Mouse (Mus musculus): ENCODE results near the gene Serpina3m. TPM values are rescaled to one million over a fixed set of nuclear protein-coding genes. Genes with fewer than 3 reads are reported as not detected.

Serpina3m gene
- polyA plus RNA-seq, 1 experiment from 2014 or later, result not detected

DNA sequence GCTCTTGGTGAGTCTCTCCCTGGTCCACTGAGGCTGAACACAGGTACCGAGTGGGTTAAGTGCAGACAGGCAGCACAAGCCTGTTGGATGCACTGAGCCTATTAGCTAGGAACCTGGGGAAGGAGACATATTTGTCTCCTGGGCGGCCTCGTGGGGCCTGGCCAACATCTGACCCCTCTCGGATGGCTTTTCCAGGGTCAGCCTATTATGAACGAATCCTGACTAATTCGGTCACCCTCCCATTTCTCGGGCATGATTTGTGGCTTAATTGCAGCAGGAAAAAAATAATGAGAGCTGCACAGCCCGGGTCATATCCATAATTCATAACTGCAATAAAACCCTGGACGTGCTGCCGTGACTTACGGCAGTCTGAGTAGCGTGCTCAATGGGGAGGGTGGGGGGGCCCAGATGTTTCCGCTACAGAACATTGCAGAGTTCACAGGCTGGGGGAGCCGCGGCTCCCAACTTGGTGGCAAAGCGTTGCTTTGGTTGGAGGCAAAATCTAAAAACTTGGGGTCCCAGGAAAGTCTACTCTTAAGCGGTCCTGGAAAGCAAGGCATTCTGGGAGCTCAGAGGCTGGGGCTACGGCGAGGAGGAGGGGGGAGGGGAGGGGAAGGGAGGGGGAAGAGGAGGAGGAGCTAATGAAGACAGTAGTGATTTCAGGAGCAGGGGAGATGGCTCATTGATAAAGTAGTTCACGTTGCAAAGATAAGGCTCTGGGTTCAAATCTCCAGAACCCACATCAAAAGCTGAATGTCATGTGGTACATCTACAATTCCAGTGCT, 95.9 kb downstream of the Serpina3m start:
- H3K27me3 ChIP-seq, result peaks cover 11% of the 10 kb centered on the region; the same call in 1 of the 2 replicates
- no peak; the same call in 1 of the 2 replicates for ATAC-seq (ENCODE audit: low FRiP score)
- peak overlapping the region; percentile 15; the same call in 1 of the 2 replicates for H3K4me2 ChIP-seq
- H3K36me3 ChIP-seq, result no peaks in the 10 kb centered on the region
- H3K4me1 ChIP-seq (replicated peaks), result peaks cover 4% of the 10 kb centered on the region
- no peak overlapping the region for H3K4me3 ChIP-seq
- 60% methylated on average over 20 of the region's 20 CpGs for WGBS
- H3K9me3 ChIP-seq, result no peaks in the 10 kb centered on the region
- H3K9ac ChIP-seq, result no peak overlapping the region
- H3K27ac ChIP-seq, result 0 out of 2 replicates have a peak overlapping the region, but pooled peaks have one; percentile 35

DNA sequence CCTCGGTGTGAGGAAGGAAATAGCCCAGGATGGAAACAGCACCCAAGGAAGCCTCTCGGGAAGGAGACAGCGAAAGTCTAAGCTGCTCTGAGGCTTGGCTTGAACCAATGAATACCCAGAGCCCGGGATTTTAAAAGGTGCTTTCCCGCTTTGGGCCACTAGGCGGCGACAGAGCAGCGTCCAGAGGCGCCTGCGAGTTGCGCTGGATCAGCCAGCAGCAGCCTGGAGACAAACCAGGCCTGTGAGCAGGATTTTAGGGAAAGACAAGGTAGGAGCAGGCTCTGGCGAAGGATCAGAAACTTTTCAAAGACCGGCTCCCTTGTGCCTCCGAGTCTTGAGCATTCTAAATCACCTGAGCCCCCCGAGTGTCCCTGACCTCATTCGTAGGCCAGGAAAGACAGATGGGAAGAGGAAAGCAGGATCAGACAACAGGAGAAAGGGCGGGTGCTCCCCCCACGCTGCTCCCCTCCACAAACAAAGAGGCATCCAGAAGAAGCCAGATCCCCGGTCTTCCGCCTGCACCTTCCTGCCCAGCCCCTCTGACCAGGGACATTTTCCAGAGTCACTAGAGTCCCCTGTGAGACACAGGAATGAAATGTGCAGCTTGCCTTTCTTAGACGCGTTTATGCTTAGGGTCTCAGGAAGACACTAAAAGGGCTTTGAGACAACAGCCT, 101.9 kb downstream of the Serpina3m start:
- peaks cover 4% of the 10 kb centered on the region; the same call in 1 of the 2 replicates for H3K4me1 ChIP-seq (replicated peaks)
- H3K9ac ChIP-seq, result 0 out of 2 replicates have a peak overlapping the region, but pooled peaks have one; percentile 36
- 0 out of 2 replicates have a peak, but pooled peaks have one; percentile 44 for ATAC-seq (ENCODE audit: low FRiP score)
- no peaks in the 10 kb centered on the region for H3K36me3 ChIP-seq
- peaks cover 24% of the 10 kb centered on the region for H3K27me3 ChIP-seq
- H3K27ac ChIP-seq, result no peak overlapping the region
- H3K9me3 ChIP-seq, result no peaks in the 10 kb centered on the region
- WGBS, result 13% methylated on average over 22 of the region's 22 CpGs
- no peak overlapping the region for H3K4me2 ChIP-seq
- H3K4me3 ChIP-seq, result no peak overlapping the region

DNA sequence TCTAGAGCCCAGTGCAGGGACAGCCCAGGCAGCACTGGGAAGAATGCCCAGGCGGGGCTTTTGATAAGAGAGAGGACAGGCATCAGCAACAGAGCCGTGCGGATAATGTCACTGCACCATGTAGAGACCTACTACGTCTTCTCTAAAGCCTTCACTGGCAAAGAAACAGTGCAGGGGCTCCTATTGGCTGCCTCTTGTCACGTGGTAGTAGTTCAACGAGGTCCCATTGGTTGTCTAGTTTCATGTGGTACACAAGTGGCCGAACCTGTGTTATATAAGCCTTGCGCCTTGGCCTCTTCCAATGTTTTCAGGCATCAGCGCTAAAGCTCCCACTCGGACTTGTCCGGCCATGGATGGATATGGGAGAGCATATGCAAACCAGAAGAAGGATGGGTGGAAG, 105.4 kb downstream of the Serpina3m start:
- Histone ChIP-seq H3K9ac (no peak overlapping the region), H3K4me2 (no peak overlapping the region), H3K36me3 (no peaks in the 10 kb centered on the region), H3K9me3 (no peaks in the 10 kb centered on the region), H3K27ac (no peak overlapping the region), H3K27me3 (peaks cover 18% of the 10 kb centered on the region), H3K4me3 (no peak overlapping the region), H3K4me1 (replicated peaks) (peaks cover 4% of the 10 kb centered on the region; the same call in 1 of the 2 replicates)
- no peak for ATAC-seq (ENCODE audit: low FRiP score)
- WGBS, result 88% methylated on average over 11 of the region's 11 CpGs

Other genes starting within 250 kb of the Serpina3m start
- not detected in 2 replicates for gene Serpina5, start 237.4 kb upstream of the Serpina3m start, polyA plus RNA-seq (2015; fragmentation: Nextera tagmentation; extraction: Ambion mirVana)
- not detected in 2 replicates for gene Serpina3a, start 225.8 kb upstream of the Serpina3m start, polyA plus RNA-seq (2015; fragmentation: Nextera tagmentation; extraction: Ambion mirVana)
- gene Serpina3b, start 210.5 kb upstream of the Serpina3m start, polyA plus RNA-seq (2015; fragmentation: Nextera tagmentation; extraction: Ambion mirVana), result not detected in 2 replicates
- not detected in 2 replicates for gene Serpina3c, start 184.6 kb upstream of the Serpina3m start, polyA plus RNA-seq (2015; fragmentation: Nextera tagmentation; extraction: Ambion mirVana)
- 0.26 TPM in 1 of 2 replicates, not detected in the other for gene Serpina3f, start 123.9 kb upstream of the Serpina3m start, polyA plus RNA-seq (2015; fragmentation: Nextera tagmentation; extraction: Ambion mirVana)
- 0.97 and 1.4 TPM in 2 replicates for gene Serpina3g, start 102.2 kb upstream of the Serpina3m start, polyA plus RNA-seq (2015; fragmentation: Nextera tagmentation; extraction: Ambion mirVana)
- gene Serpina3i, start 75.4 kb upstream of the Serpina3m start, polyA plus RNA-seq (2015; fragmentation: Nextera tagmentation; extraction: Ambion mirVana), result not detected in 2 replicates
- gene Serpina3j, start 23.9 kb upstream of the Serpina3m start, polyA plus RNA-seq (2015; fragmentation: Nextera tagmentation; extraction: Ambion mirVana), result not detected in 2 replicates
- gene Serpina3k, start within 50 bp of the Serpina3m start, polyA plus RNA-seq (2015; fragmentation: Nextera tagmentation; extraction: Ambion mirVana), result not detected in 2 replicates
- gene Serpina3n, start 68.2 kb downstream of the Serpina3m start, polyA plus RNA-seq (2015; fragmentation: Nextera tagmentation; extraction: Ambion mirVana), result 0.12 and 0.39 TPM in 2 replicates
- gene Gsc, start 134.8 kb downstream of the Serpina3m start, polyA plus RNA-seq (2015; fragmentation: Nextera tagmentation; extraction: Ambion mirVana), result 0.31 TPM in 1 of 2 replicates, not detected in the other

Data from hindbrain, embryonic 13.5 days (tissue).